Mouse (Mus musculus): ENCODE data around the gene Nfat5. TPM values are rescaled to one million over a fixed set of nuclear protein-coding genes. Genes with fewer than 3 reads are reported as not detected.
A peak's percentile ranks its signal among the peaks of the same experiment; 100 is the strongest.

Gene Nfat5
- polyA plus RNA-seq, 2 experiments, result 0.76 to 4.6 TPM

DNA sequence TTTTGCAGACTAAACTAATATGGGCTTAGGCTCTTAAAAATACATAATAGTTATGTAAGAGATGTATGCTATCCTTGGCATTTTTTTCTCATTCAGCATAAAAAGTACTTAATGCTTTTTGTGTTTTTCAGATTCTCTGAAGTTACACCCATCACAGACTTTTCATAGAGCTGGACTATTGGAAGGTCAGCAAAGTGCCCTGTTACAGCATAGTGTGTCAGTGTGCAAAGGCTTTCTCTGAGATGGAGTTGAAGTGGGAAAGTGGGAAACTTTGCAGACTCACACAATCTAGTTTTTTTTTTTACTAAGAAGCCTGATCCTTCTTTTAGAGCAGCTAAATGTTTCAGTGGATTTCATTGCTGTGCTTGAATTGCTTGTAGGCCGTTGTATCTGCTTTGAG lies 2.2 kb downstream of the Nfat5 start:
- H3K4me3 ChIP-seq (ENCODE audit: insufficient read depth in 1 of 2, low read depth in 2 of 2, low read length in 2 of 2), result no peak overlapping the region
- H3K9ac ChIP-seq (replicated peaks), result 0 out of 2 replicates have a peak overlapping the region, but pooled peaks have one; percentile 6
- TF ChIP-seq CTCF (IDR thresholded peaks at IDR 0.05; ENCODE audit: low read depth) (no peak), EP300 (IDR thresholded peaks at IDR 0.05; ENCODE audit: low read depth) (no peak)
- WGBS (ENCODE audit: insufficient replicate concordance), result 78% methylated on average over 1 of the region's 1 CpGs
- no peaks in the 10 kb centered on the region for H3K36me3 ChIP-seq (replicated peaks; ENCODE audit: control insufficient read depth, insufficient read depth, low read depth)
- DNase-seq (ENCODE audit: low read depth in 3 of 3, low spot score in 3 of 3) (no peak), ATAC-seq (ENCODE audit: insufficient read depth) (no peak)
- no peaks in the 10 kb centered on the region for H3K27me3 ChIP-seq (ENCODE audit: control insufficient read depth, insufficient read depth, low read length)
- H3K4me1 ChIP-seq (replicated peaks; ENCODE audit: control insufficient read depth in 2 of 2, insufficient read depth in 2 of 2, low read length in 1 of 2), result peaks cover 0 to 8% of the 10 kb centered on the region in 2 experiments; a peak in 3 of 4 replicates
- no peak overlapping the region for H3K27ac ChIP-seq
- no peaks in the 10 kb centered on the region for H3K9me3 ChIP-seq (ENCODE audit: control insufficient read depth, low read length)
- no peak overlapping the region for H3K4me2 ChIP-seq (ENCODE audit: low read depth)

DNA sequence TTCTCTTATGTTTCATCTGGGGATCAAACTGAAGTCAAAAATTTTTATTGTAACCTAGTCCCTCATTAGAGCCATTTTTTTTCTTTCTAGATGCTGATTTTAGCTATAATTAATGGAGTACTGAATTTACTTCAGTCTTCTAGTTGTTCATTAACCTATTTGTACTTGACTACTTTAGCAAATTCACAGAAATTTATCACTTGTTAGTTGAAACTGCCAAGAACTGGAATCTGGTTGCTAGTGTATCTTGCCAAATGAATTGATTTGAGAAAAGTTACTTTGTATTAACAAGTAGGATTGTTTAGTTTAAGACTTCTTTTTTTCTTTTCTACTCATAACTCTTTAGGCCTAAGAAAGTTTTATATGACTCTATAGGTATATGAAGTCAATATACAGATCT lies 18.6 kb downstream of the Nfat5 start:
- Histone ChIP-seq H3K27ac (no peak overlapping the region), H3K9ac (replicated peaks) (no peak overlapping the region), H3K36me3 (replicated peaks; ENCODE audit: control insufficient read depth, insufficient read depth, low read depth) (no peaks in the 10 kb centered on the region), H3K27me3 (ENCODE audit: control insufficient read depth, insufficient read depth, low read length) (no peaks in the 10 kb centered on the region), H3K4me1 (replicated peaks; ENCODE audit: control insufficient read depth in 2 of 2, insufficient read depth in 2 of 2, low read length in 1 of 2) (no peaks in the 10 kb centered on the region), H3K4me2 (ENCODE audit: low read depth) (no peak overlapping the region), H3K4me3 (ENCODE audit: insufficient read depth in 1 of 2, low read depth in 2 of 2, low read length in 2 of 2) (no peak overlapping the region), H3K9me3 (ENCODE audit: control insufficient read depth, low read length) (no peaks in the 10 kb centered on the region)
- no peak for ATAC-seq (ENCODE audit: insufficient read depth)
- TF ChIP-seq EP300 (IDR thresholded peaks at IDR 0.05; ENCODE audit: low read depth), result no peak
- no peak for TF ChIP-seq CTCF (IDR thresholded peaks at IDR 0.05; ENCODE audit: low read depth)
- no peak for DNase-seq (ENCODE audit: low read depth in 3 of 3, low spot score in 3 of 3)

DNA sequence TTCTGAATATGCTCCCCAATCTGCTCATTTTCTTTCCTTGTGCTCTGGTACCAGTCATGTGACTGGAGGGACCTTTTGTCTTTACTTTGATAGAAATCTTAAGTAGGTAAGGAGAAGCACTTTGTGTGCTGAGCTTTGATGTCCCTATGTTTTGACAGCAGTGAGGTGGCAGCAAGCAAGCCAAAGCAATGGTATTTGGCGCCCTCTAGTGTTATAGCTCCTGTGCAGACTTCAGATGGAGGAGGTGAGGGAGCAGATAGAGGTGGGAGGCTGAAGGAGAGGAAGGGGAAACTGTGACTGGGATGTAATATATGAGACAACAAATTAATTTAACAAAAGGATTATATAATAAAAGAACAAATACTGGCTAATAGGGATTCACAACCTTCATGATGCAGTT lies 30.9 kb downstream of the Nfat5 start:
- no peak overlapping the region for H3K9ac ChIP-seq (replicated peaks)
- H3K4me3 ChIP-seq (ENCODE audit: insufficient read depth in 1 of 2, low read depth in 2 of 2, low read length in 2 of 2), result no peak overlapping the region
- no peak overlapping the region for H3K27ac ChIP-seq
- H3K36me3 ChIP-seq (replicated peaks; ENCODE audit: control insufficient read depth, insufficient read depth, low read depth), result no peaks in the 10 kb centered on the region
- H3K27me3 ChIP-seq (ENCODE audit: control insufficient read depth, insufficient read depth, low read length), result no peaks in the 10 kb centered on the region
- DNase-seq (ENCODE audit: low read depth in 3 of 3, low spot score in 3 of 3), result peak; percentile 57 to 64 (median 60)
- 0 out of 2 replicates have a peak, but pooled peaks have one; percentile 51 for ATAC-seq (ENCODE audit: insufficient read depth)
- no peak overlapping the region for H3K4me2 ChIP-seq (ENCODE audit: low read depth)
- TF ChIP-seq CTCF (IDR thresholded peaks at IDR 0.05; ENCODE audit: low read depth) (peak; percentile 94), EP300 (IDR thresholded peaks at IDR 0.05; ENCODE audit: low read depth) (no peak)
- 0% methylated on average over 1 of the region's 1 CpGs for WGBS (ENCODE audit: insufficient replicate concordance)
- H3K9me3 ChIP-seq (ENCODE audit: control insufficient read depth, low read length), result no peaks in the 10 kb centered on the region
- no peaks in the 10 kb centered on the region for H3K4me1 ChIP-seq (replicated peaks; ENCODE audit: control insufficient read depth in 2 of 2, insufficient read depth in 2 of 2, low read length in 1 of 2)

DNA sequence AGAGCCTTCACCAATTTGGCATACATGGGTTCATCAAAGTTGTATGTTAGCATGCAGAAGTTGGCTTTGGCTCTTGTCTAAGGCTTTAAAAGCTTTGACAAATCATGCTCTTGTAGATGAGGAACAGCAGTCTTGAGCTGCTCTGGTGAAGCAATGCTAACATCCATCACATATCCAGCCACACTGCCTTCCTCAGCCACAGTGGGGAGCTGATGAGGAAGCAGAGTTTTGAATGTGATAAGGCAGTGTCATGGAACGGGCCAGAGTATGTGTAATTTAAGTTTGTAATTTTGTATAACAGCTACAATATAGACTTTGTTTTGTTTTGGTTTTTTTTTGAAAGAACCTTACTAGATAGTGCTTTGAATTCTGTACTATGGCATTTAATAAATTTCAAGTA lies 36.3 kb downstream of the Nfat5 start:
- Histone ChIP-seq H3K4me3 (ENCODE audit: insufficient read depth in 1 of 2, low read depth in 2 of 2, low read length in 2 of 2) (no peak overlapping the region), H3K9me3 (ENCODE audit: control insufficient read depth, low read length) (no peaks in the 10 kb centered on the region), H3K27ac (no peak overlapping the region), H3K9ac (replicated peaks) (no peak overlapping the region), H3K27me3 (ENCODE audit: control insufficient read depth, insufficient read depth, low read length) (no peaks in the 10 kb centered on the region), H3K4me2 (ENCODE audit: low read depth) (no peak overlapping the region), H3K36me3 (replicated peaks; ENCODE audit: control insufficient read depth, insufficient read depth, low read depth) (no peaks in the 10 kb centered on the region), H3K4me1 (replicated peaks; ENCODE audit: control insufficient read depth in 2 of 2, insufficient read depth in 2 of 2, low read length in 1 of 2) (no peaks in the 10 kb centered on the region)
- no peak for ATAC-seq (ENCODE audit: insufficient read depth)
- TF ChIP-seq EP300 (IDR thresholded peaks at IDR 0.05; ENCODE audit: low read depth), result no peak
- peak; percentile 45 for TF ChIP-seq CTCF (IDR thresholded peaks at IDR 0.05; ENCODE audit: low read depth)
- 19% methylated on average over 1 of the region's 1 CpGs for WGBS (ENCODE audit: insufficient replicate concordance)
- DNase-seq (ENCODE audit: low read depth in 3 of 3, low spot score in 3 of 3), result no peak

DNA sequence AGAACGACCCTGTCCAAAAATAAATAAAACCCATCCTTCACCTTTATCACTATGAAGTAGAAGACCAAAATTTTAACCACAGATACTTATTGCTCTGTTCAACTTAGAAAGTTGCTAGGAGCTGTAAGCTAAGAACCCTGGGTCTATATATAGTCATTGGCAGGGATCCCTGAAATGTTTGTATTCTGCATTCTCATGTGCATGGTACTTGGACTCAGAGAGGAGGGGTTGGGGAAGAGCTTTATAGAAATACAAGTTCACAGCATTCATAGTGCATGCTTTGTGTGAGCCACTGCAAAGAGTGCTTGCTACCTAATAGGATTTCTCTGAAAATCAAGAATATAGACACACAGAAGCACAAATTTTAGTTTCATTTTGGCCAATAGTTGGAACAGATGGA lies 43.2 kb downstream of the Nfat5 start:
- 46% methylated on average over 1 of the region's 1 CpGs for WGBS (ENCODE audit: insufficient replicate concordance)
- Histone ChIP-seq H3K9ac (replicated peaks) (no peak overlapping the region), H3K27me3 (ENCODE audit: control insufficient read depth, insufficient read depth, low read length) (no peaks in the 10 kb centered on the region), H3K4me1 (replicated peaks; ENCODE audit: control insufficient read depth in 2 of 2, insufficient read depth in 2 of 2, low read length in 1 of 2) (no peaks in the 10 kb centered on the region), H3K4me3 (ENCODE audit: insufficient read depth in 1 of 2, low read depth in 2 of 2, low read length in 2 of 2) (no peak overlapping the region), H3K9me3 (ENCODE audit: control insufficient read depth, low read length) (no peaks in the 10 kb centered on the region), H3K36me3 (replicated peaks; ENCODE audit: control insufficient read depth, insufficient read depth, low read depth) (no peaks in the 10 kb centered on the region), H3K4me2 (ENCODE audit: low read depth) (no peak overlapping the region), H3K27ac (no peak overlapping the region)
- TF ChIP-seq EP300 (IDR thresholded peaks at IDR 0.05; ENCODE audit: low read depth) (no peak), CTCF (IDR thresholded peaks at IDR 0.05; ENCODE audit: low read depth) (no peak)
- no peak for ATAC-seq (ENCODE audit: insufficient read depth)
- DNase-seq (ENCODE audit: low read depth in 3 of 3, low spot score in 3 of 3), result no peak
